Mouse (Mus musculus): ENCODE measurements around the gene Lrp6.

GRCm38 (mm10) chr6:134502335-134502734 is 64.4 kb downstream of the Lrp6 start:
- TF ChIP-seq CTCF (IDR thresholded peaks at IDR 0.05; ENCODE audit: insufficient read depth, low read length) (no peak), POLR2A (IDR thresholded peaks at IDR 0.05; ENCODE audit: borderline replicate concordance, extremely low read depth, low read depth, low read length) (no peak)

Data from lung, adult 2 months (tissue).